Mouse (Mus musculus): Measurements from ENCODE around the gene Rhbdd1.

Rhbdd1 gene

GRCm38 (mm10) chr1:82291930-82292712 is 24.1 kb upstream of the Rhbdd1 start:
- DNase-seq (ENCODE audit: low spot score) = no peak

GRCm38 (mm10) chr1:82292771-82293170 is 23.5 kb upstream of the Rhbdd1 start:
- peak; percentile 63 for DNase-seq (ENCODE audit: low spot score)

DNA sequence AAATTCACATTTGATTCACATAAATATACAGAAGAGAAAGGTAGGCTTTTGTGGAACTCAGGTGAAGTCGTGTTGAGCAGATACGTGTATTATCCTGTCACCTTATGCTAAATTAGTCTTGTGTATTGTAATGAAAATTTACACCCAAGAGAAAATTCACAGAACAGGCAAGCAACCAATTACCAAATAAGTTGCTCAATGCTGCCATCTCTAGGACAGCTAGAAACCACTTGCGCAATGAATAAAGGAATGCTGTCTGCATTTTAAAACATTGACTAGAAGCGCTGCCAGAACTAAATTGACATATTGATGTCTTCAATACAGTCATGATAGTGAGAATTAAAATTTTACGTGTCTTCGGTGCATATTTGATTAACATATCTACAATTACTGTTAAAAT is 22.1 kb upstream of the Rhbdd1 start:
- no peak for DNase-seq (ENCODE audit: low spot score)

DNA sequence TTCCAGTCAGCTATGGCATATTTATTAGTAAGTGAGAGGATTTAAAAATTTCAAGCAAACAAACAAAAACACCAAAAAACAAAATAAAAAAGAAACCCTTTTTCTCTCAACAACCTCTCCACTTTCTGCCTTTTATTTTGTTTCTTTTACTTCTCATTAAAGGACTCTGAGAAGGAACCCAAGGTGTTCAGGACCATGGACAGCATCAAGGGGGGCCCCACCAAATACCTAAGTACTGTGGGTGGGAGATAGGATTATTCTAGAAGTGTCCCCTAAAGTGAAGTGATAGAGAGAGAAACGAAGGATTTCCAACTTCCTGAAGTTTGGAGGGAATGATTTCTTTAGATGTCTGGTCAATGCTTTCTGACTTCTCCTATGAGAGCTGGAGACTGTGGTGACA is 17.7 kb upstream of the Rhbdd1 start:
- no peak for DNase-seq (ENCODE audit: low spot score)

DNA sequence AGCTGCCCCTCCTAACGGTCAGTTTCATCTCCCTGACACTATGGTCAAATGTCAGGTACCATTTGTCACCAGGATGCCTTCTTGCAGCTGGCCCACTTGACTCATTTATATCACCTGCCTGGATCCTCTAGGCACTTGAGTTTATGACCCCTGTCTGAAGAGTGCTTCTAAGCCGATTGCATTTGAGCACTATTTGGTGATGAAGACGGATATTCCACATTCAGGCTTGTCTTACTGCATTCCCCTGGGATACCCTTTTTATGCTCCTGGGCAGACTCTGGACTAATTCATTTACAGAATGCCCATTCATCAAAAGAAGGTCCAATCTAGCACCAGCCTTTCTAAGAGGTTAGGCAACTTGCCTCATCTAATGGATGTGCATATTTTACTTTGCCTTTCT is 11.8 kb upstream of the Rhbdd1 start:
- DNase-seq (ENCODE audit: low spot score) = no peak

DNA sequence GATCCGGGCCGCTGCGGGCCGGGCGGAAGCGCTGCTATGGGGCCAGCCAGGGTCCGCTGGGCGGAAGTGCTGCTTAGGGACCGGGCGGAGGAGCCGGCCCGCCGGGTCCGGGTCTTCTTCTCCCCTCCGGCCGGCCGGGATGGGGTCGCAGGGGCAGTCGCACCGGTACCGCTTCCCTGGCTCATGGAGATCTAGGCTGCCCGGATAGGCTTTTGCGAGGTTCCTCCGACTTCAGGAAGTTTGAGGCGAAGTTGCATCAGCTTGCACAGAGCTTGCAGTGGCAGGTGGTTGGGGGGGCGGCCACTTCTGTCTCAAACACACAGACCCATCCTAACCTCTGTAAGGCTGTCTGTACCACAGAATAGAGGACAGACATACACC is 484 bp downstream of the Rhbdd1 start:
- no peak for DNase-seq (ENCODE audit: low spot score)

DNA sequence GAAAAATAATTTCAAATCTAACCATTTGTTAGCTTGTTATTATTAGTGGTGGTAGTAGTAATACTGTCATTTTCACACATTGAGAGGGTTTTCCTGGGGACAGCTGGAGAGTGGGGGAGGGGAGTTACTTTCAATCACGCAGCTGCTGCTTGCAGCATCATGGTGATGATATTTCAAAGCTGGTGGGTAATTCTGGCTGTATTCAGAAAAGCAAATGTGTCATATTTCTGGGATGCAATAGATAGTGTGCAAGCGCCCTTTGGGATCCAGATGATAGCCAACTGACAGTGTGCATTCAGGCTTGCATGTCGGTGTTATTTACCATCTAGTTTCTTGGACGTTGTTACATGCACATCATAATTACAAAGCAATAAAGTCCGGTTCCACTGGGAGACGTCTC is 4.2 kb downstream of the Rhbdd1 start:
- DNase-seq (ENCODE audit: low spot score) = no peak

DNA sequence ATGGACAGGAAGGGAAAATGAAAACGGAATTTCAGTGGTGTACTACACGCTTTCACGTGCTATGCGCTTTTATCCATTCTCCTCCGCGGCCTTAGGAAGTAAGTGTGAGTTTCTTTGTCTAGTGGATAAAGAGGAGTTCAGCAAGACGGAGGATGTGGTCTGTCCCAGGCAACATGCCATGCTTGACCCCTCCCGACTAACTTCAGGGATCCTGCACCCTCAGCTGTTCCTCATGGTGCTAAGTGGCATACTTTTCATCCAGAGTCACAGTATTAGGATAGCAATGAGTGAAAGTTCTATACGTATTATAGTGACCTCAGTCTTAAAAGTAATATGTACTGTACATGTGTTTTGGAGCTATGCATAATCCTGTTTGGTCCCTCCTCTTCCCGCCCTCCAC is 4.6 kb downstream of the Rhbdd1 start:
- no peak for DNase-seq (ENCODE audit: low spot score)

DNA sequence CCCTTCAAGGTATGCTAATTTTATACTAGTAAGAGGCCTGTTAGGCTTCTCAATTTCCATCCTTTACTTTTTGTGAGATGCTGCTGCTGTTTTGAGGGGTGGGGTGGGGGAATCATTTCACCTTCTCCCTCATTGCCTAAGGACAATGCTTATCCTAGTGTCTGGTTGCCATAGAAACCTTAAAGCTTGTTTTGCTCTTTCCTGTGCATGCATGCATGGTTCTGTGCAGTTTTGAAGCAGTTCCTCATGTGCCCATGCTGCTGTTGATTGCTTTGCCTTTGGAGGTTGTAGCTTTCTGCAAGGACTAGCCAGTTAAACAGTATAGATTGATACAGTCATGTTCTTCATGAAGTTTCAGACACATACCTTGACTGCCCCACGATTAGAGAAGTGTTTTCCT is 5.2 kb downstream of the Rhbdd1 start:
- no peak for DNase-seq (ENCODE audit: low spot score)

GRCm38 (mm10) chr1:82324131-82324785 is 8.0 kb downstream of the Rhbdd1 start:
- DNase-seq (ENCODE audit: low spot score) = no peak

DNA sequence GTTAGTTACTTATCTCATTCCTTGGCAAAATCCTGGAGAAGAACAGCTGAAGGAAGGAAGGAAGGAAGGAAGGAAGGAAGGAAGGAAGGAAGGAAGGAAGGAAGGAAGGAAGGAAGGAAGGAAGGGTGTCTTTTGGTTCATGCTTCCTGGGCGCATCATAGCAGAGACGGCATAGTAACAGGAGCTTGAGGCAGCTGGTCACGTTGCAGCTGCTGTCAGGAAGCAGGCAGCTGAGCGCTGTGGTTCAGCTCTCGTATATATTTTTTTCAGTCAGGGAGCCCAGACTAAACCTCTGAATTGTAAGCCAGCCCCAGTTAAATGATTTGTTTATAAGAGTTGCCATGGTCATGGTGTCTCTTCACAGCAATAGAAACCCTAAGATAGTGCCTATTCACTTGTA is 9.9 kb downstream of the Rhbdd1 start:
- no peak for DNase-seq (ENCODE audit: low spot score)

GRCm38 (mm10) chr1:82328033-82328775 is 12.0 kb downstream of the Rhbdd1 start:
- DNase-seq (ENCODE audit: low spot score) = no peak

DNA sequence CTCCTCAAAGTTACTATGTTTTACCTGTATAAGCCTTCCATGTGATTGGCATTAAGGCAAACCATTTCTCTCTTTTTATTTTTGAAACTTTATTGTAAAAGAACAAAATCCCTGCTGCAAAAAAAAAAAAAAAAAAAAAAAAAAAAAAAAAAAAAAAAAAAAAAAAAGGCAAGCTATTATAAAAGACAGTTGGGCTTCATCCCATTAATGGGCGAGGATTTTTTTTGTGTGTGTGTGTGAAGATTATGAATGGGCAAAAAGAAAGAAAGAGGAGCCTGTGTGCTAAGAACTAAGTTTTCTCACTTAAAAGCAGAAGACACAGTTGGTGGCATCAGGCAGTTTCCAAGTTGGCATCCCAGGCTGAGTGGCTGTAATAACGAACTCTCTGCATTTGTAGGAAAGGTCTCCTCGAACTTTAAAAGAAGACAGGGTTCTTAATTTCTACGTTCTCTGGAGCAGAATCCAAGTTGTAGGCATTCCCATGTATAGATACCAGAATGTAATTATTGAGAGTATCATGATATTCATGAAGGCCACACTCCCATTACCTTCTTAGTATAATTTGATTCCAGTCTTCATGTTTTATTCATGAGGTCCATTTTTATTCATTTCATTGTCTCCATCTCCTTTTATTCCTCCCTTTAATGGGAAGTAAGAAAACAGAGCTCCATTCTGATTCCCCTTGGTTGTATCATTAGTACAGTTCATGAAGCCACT is 13.1 kb downstream of the Rhbdd1 start:
- DNase-seq (ENCODE audit: low spot score) = no peak

DNA sequence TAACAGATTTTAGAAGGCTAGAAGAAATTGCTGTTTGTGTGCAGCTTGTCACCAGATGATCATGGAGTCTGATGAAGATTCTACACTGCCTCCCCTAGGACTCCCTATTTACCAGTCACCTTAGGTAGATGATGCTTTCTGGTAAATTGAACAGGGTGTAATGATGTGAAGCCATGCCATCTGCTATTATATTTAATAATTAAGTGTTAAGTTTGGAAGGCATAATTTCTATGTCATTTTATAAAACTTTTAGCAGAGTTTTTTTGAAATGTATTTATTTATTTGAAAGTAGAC is 13.6 kb downstream of the Rhbdd1 start:
- no peak for DNase-seq (ENCODE audit: low spot score)

DNA sequence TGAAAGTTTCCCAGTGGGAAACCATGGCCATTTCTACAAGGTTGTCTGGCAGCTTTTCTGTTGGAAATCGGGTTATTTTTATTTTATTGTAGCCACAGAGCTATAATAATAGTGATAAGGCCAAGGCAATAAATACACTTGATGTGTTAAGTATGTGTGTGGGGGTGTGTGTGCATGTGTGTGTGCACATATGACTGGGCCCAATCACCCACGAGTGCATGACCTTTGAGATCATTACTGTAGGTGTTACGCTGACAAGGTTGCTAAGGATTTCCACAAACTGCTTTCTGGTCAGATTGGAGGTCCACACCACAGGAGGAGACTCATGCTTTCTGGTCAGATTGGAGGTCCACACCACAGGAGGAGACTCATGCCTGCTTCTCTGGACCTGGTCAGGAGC is 18.3 kb downstream of the Rhbdd1 start:
- DNase-seq (ENCODE audit: low spot score) = no peak

GRCm38 (mm10) chr1:82353089-82353488 is 36.8 kb downstream of the Rhbdd1 start:
- no peak for DNase-seq (ENCODE audit: low spot score)

DNA sequence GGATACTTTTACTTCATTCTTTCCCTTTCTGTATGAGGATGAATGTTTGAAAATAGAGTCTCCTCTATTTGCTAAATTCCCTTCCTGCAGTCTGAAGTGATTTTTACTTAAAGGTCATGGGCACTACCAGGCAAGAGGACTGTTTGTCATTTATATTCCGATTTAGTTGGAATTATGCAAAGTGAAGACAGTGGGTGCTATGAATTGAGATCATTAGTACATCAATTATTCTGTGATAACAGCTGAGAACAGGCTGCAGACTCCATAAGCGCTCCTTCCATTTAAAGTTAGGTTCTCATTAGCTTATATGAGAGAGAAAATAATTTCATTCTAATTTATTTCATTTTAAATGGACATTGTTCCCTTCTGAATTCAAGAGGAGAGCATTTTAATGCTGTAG is 37.5 kb downstream of the Rhbdd1 start:
- DNase-seq (ENCODE audit: low spot score) = no peak

DNA sequence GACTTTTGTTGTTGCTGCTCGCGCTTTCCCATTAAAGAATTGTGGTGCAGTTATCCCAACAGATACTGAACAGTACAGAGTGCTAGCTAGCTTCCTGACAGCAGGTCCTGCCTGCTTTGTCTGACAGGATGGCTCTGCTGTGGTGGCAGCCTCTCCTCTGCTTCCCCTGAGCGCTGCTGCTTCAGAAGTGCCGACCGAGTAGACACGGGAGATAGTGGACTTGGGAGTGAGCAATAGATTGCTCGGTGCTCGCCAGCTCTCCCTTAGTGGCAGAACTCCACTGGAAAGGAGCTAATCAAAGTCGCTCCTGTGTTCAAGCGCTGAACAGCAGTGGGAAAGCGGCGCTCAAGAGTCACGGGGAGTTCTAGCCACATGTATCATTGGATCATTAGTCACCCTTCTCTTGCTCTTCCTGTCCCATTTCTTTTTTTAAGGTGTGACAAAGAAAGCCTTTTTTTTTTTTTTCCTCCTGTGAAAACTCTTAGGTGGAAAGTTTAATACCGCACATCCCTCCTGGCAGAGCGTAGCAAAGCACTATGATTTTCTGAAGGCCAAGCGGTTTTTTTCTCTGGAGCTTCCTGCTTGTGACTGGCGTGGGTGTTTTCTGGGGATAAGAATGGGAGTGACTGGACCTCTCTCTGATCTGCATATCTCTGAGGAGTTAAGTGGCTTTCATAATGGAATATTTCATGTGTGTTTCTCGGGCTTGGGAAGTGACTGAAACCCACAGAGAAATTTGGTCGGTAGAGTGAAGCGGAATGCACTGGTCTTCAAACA is 42.8 kb downstream of the Rhbdd1 start:
- DNase-seq (ENCODE audit: low spot score) = peak; percentile 9

- DNase-seq (ENCODE audit: low spot score) = no peak
Measured at GRCm38 (mm10) chr1:82359648-82360026, 43.4 kb downstream of the Rhbdd1 start.

GRCm38 (mm10) chr1:82361240-82361639 is 45.0 kb downstream of the Rhbdd1 start:
- no peak for DNase-seq (ENCODE audit: low spot score)

DNA sequence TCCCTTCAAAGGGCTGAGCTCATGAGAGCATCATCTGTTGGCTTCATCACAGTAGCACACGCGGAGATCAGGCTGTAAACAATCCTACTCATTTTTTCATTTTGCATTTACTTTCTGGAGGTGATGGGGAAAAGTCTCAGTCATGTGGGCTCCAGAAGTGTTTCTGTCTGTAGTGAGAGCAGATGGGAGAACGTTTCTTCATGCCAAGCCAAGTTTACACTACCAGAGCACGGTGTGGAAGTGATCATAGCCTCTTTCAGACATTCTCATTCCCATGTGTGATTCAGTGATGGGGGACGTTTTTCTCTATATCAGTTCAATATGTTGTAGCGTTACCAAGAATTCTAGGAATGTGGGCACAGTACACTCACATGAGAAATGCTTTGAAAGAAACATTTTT is 45.9 kb downstream of the Rhbdd1 start:
- no peak for DNase-seq (ENCODE audit: low spot score)

GRCm38 (mm10) chr1:82364047-82364446 is 47.8 kb downstream of the Rhbdd1 start:
- no peak for DNase-seq (ENCODE audit: low spot score)
